Mouse (Mus musculus) embryonic facial prominence, embryonic 12.5 days (tissue): Measurements from ENCODE around the gene Top2a. TPM values are rescaled to one million over a fixed set of nuclear protein-coding genes. Genes with fewer than 3 reads are reported as not detected.

Source experiments
- ATAC-seq: fragments of 200-750 bp; cut with Nextera tagmentation; 2 replicates; pipeline ENCODE4 v1.8.0; 2017; ENCODE audit not compliant: insufficient number of reproducible peaks, insufficient read depth, low FRiP score, low TSS enrichment
- H3K27ac ChIP-seq: fragments of 300-500 bp; sonication (generic); 2 replicates; pipeline ENCODE4 v1.5.1; 2016; ENCODE audit warnings: mild to moderate bottlenecking
- H3K27me3 ChIP-seq: fragments of 300-500 bp; sonication (generic); 2 replicates; pipeline ENCODE4 v1.6.1; 2016; ENCODE audit warnings: mild to moderate bottlenecking, moderate library complexity
- H3K36me3 ChIP-seq: fragments of 300-500 bp; sonication (generic); 2 replicates; pipeline ENCODE4 v1.6.1; 2016; ENCODE audit warnings: mild to moderate bottlenecking
- H3K4me1 ChIP-seq: fragments of 300-500 bp; sonication (generic); 2 replicates; pipeline ENCODE4 v1.6.1; 2016
- H3K4me2 ChIP-seq: fragments of 300-500 bp; sonication (generic); replicated peaks from 2 replicates; pipeline ENCODE4 v1.6.1; 2016; ENCODE audit warnings: mild to moderate bottlenecking, moderate library complexity
- H3K4me3 ChIP-seq: fragments of 300-500 bp; sonication (generic); 2 replicates; pipeline ENCODE4 v1.5.1; 2016; ENCODE audit warnings: mild to moderate bottlenecking
- H3K9ac ChIP-seq: fragments of 300-500 bp; sonication (generic); 2 replicates; pipeline ENCODE4 v1.6.1; 2016; ENCODE audit warnings: mild to moderate bottlenecking, moderate library complexity
- H3K9me3 ChIP-seq: fragments of 300-500 bp; sonication (generic); 2 replicates; pipeline ENCODE4 v1.6.1; 2016; ENCODE audit warnings: mild to moderate bottlenecking, moderate library complexity
- WGBS: fragments of 180-500 bp; shearing (Covaris S2); methylation state at CpG from one replicate; pipeline ENCODE4 v1.1.7; 2016; 5-methylcytosine and 5-hydroxymethylcytosine counted together
- polyA plus RNA-seq: library from polyadenylated mRNA; unstranded; fragments of >200 nt; fragmentation: Nextera tagmentation; extraction: Ambion mirVana; gene quantifications from 2 replicates; pipeline ENCODE4 v1.2.1, GENCODE M21; 2016

Top2a gene
- polyA plus RNA-seq, 1 experiment from 2014 or later = 288 TPM

DNA sequence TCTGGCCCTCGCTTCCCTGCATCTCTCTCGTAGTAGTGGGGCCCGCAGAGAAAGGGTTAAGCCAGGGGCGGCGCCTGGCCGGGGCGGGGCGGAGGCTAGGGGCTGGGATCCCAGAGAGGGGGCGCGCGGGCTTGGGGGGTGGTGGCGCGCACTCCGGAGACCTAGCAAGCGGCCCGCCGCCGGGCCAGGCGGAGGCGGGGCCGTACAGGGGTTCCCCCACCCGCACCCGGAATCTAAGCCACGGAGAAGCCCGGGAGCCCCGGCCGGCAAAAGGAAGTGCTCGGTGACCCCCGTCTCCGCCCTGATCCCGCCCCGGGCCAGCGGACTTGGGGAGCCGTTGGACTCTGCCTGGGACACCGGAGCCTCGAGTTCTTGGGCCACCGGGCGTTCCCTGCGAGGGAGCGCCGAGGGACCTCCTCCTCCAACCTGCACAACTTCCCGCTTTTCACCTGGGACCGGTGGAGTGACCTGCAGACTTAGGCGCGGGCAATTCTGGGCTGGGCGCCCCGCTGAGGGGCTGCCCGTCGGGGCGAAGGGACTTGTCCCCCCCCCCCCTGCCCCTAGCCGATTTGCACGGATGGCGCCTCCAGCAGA lies 63.6 kb downstream of the Top2a start:
- Histone ChIP-seq H3K4me2 (peak overlapping the region; percentile 99), H3K36me3 (peaks cover 19% of the 10 kb centered on the region), H3K27me3 (no peaks in the 10 kb centered on the region), H3K27ac (peak overlapping the region; percentile 61), H3K4me3 (peak overlapping the region; percentile 57), H3K9me3 (no peaks in the 10 kb centered on the region), H3K4me1 (peaks cover 73% of the 10 kb centered on the region), H3K9ac (peak overlapping the region; percentile 80)
- under 1% methylated on average over 52 of the region's 53 CpGs for WGBS
- 0 out of 2 replicates have a peak, but pooled peaks have one; percentile 20 for ATAC-seq

- Histone ChIP-seq H3K4me1 (peaks cover 73% of the 10 kb centered on the region), H3K27ac (peak overlapping the region; percentile 61), H3K27me3 (no peaks in the 10 kb centered on the region), H3K9me3 (no peaks in the 10 kb centered on the region), H3K9ac (peak overlapping the region; percentile 80), H3K36me3 (peaks cover 19% of the 10 kb centered on the region), H3K4me2 (peak overlapping the region; percentile 99), H3K4me3 (peak overlapping the region; percentile 57)
- under 1% methylated on average over 42 of the region's 43 CpGs for WGBS
- no peak for ATAC-seq
Measured at GRCm38 (mm10) chr11:98959437-98960312, 64.3 kb downstream of the Top2a start.

- Histone ChIP-seq H3K4me1 (peaks cover 65% of the 10 kb centered on the region), H3K36me3 (peaks cover 26% of the 10 kb centered on the region), H3K9ac (no peak overlapping the region), H3K27me3 (no peaks in the 10 kb centered on the region), H3K27ac (no peak overlapping the region), H3K9me3 (no peaks in the 10 kb centered on the region), H3K4me3 (no peak overlapping the region), H3K4me2 (no peak overlapping the region)
- ATAC-seq = no peak
- WGBS = 78% methylated on average over 10 of the region's 10 CpGs
Measured at GRCm38 (mm10) chr11:98956340-98956739, 67.6 kb downstream of the Top2a start.

GRCm38 (mm10) chr11:98955707-98956235 lies 68.2 kb downstream of the Top2a start:
- H3K4me1 ChIP-seq = peaks cover 65% of the 10 kb centered on the region
- WGBS = 25% methylated on average over 7 of the region's 7 CpGs
- no peaks in the 10 kb centered on the region for H3K9me3 ChIP-seq
- peak overlapping the region; percentile 81 for H3K27ac ChIP-seq
- peaks cover 31% of the 10 kb centered on the region for H3K36me3 ChIP-seq
- ATAC-seq = no peak
- H3K9ac ChIP-seq = peak overlapping the region; percentile 4; the same call in 1 of the 2 replicates
- no peak overlapping the region for H3K4me2 ChIP-seq
- no peaks in the 10 kb centered on the region for H3K27me3 ChIP-seq
- H3K4me3 ChIP-seq = no peak overlapping the region

DNA sequence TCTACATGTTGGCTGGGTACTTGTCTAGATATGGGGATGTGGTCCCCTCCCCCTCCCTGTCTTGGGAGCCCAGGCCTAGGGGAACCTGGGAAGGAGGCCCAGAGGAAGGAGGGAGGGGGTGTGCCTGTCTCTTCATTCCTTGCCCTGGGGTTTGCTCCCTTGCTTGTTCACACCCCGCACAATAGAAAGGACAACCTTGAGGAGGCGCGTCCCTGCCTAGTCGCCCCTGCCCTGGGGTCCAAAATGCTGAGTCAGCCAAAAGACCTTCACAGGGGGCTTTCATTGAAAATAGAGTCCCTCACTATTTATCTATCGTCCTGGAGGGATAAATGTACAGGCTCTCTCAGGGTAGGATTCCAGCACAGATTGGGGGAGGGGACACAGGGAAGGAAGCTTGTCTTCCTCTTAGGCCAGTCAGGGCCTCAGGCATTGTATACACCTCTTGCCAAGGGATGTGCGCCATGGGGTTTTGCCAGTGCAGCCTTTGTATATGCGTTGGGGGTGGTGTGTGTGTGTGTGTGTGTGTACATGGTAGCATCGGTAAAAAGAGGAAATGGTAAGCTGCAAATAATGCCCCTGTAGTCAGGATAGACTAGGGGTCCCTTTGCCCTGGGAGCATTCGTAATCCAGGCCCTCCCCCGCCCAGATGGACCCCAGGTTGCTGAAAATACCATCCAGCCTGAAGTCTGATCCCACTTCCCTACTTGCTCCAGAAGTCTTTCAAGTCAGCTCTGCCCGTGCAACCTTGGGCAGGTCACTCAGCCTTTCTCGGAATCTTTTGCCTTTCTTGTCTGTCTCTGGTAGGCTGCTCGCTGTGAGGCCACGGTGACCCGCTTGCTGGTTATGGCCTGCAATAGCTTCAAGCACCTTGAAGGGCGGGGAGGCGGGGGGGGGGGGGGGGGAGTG lies 68.9 kb downstream of the Top2a start:
- 19% methylated on average over 17 of the region's 17 CpGs for WGBS
- peak overlapping the region; percentile 81 for H3K27ac ChIP-seq
- H3K4me3 ChIP-seq = no peak overlapping the region
- H3K9me3 ChIP-seq = no peaks in the 10 kb centered on the region
- H3K9ac ChIP-seq = peak overlapping the region; percentile 20; the same call in 1 of the 2 replicates
- peak overlapping the region; percentile 32; the same call in 1 of the 2 replicates for H3K4me2 ChIP-seq
- ATAC-seq = no peak
- no peaks in the 10 kb centered on the region for H3K27me3 ChIP-seq
- H3K4me1 ChIP-seq = peaks cover 64% of the 10 kb centered on the region
- peaks cover 38% of the 10 kb centered on the region for H3K36me3 ChIP-seq

DNA sequence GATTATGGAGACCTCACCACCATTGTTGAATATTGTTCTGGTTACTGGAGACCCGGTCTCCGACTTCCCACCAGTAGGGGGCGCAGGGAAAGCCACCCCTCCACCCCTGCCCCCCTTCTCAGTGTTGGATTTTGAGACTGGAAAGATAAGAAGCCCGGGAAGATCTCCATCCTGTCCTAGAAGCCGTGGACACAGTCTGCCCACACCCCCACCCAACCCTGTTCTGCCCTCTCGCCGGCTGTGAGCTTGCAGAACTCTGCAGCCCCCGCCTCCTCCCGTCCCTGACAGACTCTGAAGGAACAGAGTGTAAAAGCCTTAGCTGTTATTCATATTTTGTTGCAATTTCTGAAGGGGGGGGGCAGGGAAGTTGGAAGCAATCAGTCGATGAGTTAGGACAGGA lies 69.6 kb downstream of the Top2a start:
- no peaks in the 10 kb centered on the region for H3K9me3 ChIP-seq
- 0 out of 2 replicates have a peak, but pooled peaks have one; percentile 43 for ATAC-seq
- no peak overlapping the region for H3K4me3 ChIP-seq
- WGBS = 7% methylated on average over 10 of the region's 10 CpGs
- no peaks in the 10 kb centered on the region for H3K27me3 ChIP-seq
- peak overlapping the region; percentile 2; the same call in 1 of the 2 replicates for H3K9ac ChIP-seq
- H3K4me2 ChIP-seq = peak overlapping the region; percentile 32
- H3K36me3 ChIP-seq = peaks cover 44% of the 10 kb centered on the region
- peaks cover 64% of the 10 kb centered on the region for H3K4me1 ChIP-seq
- H3K27ac ChIP-seq = peak overlapping the region; percentile 81

DNA sequence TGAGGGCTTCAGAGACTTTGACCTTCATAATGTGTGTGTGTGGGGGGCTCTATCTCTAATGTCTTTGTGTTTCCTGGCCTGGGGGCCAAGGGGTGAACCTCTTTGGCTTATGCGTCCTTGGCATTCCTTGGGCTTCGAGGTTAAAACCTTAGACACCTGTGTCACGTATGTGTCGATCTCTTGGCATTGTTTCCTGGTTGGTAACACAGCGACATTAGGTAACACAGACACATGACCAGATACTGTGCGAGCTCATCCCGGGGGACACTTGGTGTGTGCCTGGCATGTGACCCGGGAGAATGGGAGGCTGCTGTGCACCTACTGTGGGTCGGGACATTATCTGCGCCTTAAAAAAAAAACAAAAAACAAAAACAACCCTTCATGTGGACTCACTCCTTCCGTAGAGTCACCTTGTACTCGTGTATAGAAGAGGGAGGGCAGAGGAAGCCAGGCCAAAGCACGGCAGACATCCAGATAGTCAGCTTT lies 70.1 kb downstream of the Top2a start:
- Histone ChIP-seq H3K4me3 (no peak overlapping the region), H3K9ac (peak overlapping the region; percentile 2; the same call in 1 of the 2 replicates), H3K27ac (peak overlapping the region; percentile 81; the same call in 1 of the 2 replicates), H3K27me3 (no peaks in the 10 kb centered on the region), H3K4me2 (peak overlapping the region; percentile 32; the same call in 1 of the 2 replicates), H3K4me1 (peaks cover 64% of the 10 kb centered on the region), H3K9me3 (no peaks in the 10 kb centered on the region), H3K36me3 (peaks cover 44% of the 10 kb centered on the region)
- no peak for ATAC-seq
- WGBS = 30% methylated on average over 13 of the region's 13 CpGs

DNA sequence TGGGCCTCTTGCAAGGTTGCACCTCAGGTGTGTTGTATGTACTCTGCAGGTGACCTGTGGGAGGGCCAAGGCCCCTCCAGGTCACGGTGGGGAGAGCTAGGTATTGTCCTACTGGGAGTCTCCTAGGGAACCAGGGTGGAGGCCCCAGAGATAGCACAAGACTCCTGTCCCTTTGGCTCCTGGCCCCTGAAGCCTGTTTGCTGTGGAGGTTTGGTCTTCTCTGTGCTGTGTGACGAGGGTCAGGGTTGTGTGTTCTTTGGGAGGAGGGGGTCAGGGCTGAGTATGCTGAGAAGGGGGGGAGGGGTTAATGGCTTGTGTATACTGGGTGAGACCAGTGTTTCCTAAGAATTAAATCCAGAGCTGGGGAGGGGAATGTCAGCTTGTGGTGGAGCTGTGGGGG lies 70.6 kb downstream of the Top2a start:
- H3K27ac ChIP-seq = no peak overlapping the region; the same call in 1 of the 2 replicates
- no peak for ATAC-seq
- H3K9me3 ChIP-seq = no peaks in the 10 kb centered on the region
- 8% methylated on average over 2 of the region's 2 CpGs for WGBS
- H3K27me3 ChIP-seq = no peaks in the 10 kb centered on the region
- H3K9ac ChIP-seq = no peak overlapping the region
- H3K4me2 ChIP-seq = no peak overlapping the region
- peaks cover 44% of the 10 kb centered on the region for H3K36me3 ChIP-seq
- H3K4me3 ChIP-seq = no peak overlapping the region
- peaks cover 62% of the 10 kb centered on the region for H3K4me1 ChIP-seq

DNA sequence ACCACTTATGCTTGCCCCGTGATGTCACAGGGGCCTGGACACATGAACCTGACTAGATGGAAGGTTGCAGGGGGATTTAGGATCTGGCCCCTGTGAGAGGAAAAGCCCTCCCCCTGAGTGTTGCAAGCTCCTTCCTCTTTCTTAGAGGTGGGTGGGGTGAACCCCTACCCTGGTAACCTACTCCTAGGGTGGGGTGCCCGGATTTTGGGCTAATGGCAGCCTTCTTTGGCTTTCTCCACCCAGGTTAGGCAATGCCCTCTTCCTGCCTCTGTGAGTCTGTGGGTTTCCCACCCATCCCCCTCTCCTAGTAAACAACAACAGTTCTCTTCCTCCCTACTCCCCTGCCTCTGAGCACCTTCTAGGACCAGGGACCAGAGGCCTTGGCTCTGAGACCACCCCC lies 71.3 kb downstream of the Top2a start:
- no peak for ATAC-seq
- peaks cover 64% of the 10 kb centered on the region for H3K4me1 ChIP-seq
- no peak overlapping the region for H3K27ac ChIP-seq
- WGBS = 55% methylated on average over 2 of the region's 2 CpGs
- H3K4me2 ChIP-seq = no peak overlapping the region
- H3K4me3 ChIP-seq = no peak overlapping the region
- no peak overlapping the region for H3K9ac ChIP-seq
- H3K9me3 ChIP-seq = no peaks in the 10 kb centered on the region
- H3K27me3 ChIP-seq = no peaks in the 10 kb centered on the region
- H3K36me3 ChIP-seq = peaks cover 42% of the 10 kb centered on the region

DNA sequence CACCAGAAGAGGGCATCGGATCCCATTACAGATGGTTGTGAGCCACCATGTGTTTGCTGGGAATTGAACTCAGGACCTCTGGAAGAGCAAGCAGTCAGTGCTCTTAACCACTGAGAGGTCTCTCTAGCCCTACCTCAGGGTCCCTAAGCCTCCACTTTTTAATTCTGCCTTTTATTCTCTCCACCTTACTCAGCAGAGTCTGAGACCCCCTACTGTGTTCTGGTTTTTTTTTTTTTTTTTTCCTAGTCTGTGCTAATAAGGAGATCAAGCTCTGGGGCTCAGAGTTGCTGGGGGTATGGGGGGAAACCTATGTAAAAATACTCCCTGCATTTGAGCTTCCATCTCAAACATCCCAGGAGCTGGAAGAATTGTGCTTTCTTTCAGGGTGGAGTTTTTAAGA lies 71.9 kb downstream of the Top2a start:
- no peak for ATAC-seq
- 79% methylated on average over 1 of the region's 1 CpGs for WGBS
- no peak overlapping the region for H3K27ac ChIP-seq
- H3K4me3 ChIP-seq = no peak overlapping the region
- no peaks in the 10 kb centered on the region for H3K9me3 ChIP-seq
- H3K4me1 ChIP-seq = peaks cover 66% of the 10 kb centered on the region
- no peaks in the 10 kb centered on the region for H3K27me3 ChIP-seq
- no peak overlapping the region for H3K4me2 ChIP-seq
- H3K9ac ChIP-seq = no peak overlapping the region
- peaks cover 36% of the 10 kb centered on the region for H3K36me3 ChIP-seq
